Mouse (Mus musculus): Measurements from ENCODE around the gene Nepro. TPM values are rescaled to one million over a fixed set of nuclear protein-coding genes. Genes with fewer than 3 reads are reported as not detected.
A peak's percentile ranks its signal among the peaks of the same experiment; 100 is the strongest.

Nepro gene
- polyA plus RNA-seq, 1 experiment from 2014 or later = 5.9 TPM

DNA sequence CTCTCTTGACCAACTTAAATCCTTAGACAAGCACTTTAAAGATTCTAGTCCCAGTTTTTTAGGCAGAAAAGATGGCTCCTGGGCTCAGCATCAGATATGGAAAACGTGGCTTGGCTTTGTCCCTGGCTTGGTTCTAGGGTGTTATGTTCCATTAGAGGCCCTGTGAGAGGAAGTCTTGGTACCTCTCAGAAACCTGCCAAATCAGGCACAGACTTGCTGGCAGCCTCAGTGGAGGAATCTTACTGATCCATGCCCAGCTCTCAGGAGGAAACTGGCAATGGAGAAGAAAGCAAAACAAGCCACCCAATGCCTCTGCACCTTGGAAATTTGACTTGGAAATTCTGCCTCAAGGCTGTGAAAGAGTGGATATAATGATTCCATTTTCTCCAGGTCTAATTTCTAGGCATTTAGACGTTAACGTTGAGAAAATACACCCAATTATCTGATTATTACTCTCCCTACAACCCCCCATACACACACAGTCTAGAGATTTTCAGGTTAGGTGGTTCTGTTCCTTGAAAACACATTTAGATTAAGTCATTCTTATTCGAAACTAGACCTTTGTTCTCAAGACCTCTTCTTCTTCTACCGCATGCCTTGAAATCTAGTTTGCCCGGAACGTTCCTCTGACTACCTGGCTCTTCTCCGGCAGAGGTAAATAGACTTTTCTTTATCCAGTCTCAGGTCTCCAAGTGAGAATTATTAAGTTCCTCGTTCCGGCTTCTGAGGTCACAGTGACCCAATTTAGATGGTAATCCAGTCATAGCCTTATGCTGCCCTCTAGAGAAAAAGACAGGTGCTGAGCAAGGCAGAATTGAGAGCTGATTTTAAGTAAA is 7.6 kb upstream of the Nepro start:
- 0 out of 2 replicates have a peak overlapping the region, but pooled peaks have one; percentile 7 for H3K4me2 ChIP-seq
- H3K9ac ChIP-seq = no peak overlapping the region
- no peaks in the 10 kb centered on the region for H3K9me3 ChIP-seq
- H3K27me3 ChIP-seq (replicated peaks) = no peaks in the 10 kb centered on the region
- no peak for ATAC-seq (ENCODE audit: extremely low read depth, insufficient number of reproducible peaks, low FRiP score, low TSS enrichment)
- H3K4me1 ChIP-seq = 0 out of 2 replicates have a peak, but pooled peaks cover 7% of the 10 kb centered on the region
- H3K36me3 ChIP-seq = peaks cover 15% of the 10 kb centered on the region
- no peak overlapping the region for H3K27ac ChIP-seq (replicated peaks)
- no peak overlapping the region for H3K4me3 ChIP-seq
- WGBS = 47% methylated on average over 10 of the region's 10 CpGs

GRCm38 (mm10) chr16:44717141-44717634 is 6.9 kb upstream of the Nepro start:
- Histone ChIP-seq H3K9ac (no peak overlapping the region), H3K4me2 (no peak overlapping the region), H3K4me1 (0 out of 2 replicates have a peak, but pooled peaks cover 7% of the 10 kb centered on the region), H3K9me3 (no peaks in the 10 kb centered on the region), H3K27ac (replicated peaks) (no peak overlapping the region), H3K4me3 (no peak overlapping the region), H3K27me3 (replicated peaks) (no peaks in the 10 kb centered on the region), H3K36me3 (peaks cover 15% of the 10 kb centered on the region)
- 82% methylated on average over 2 of the region's 2 CpGs for WGBS
- ATAC-seq (ENCODE audit: extremely low read depth, insufficient number of reproducible peaks, low FRiP score, low TSS enrichment) = no peak

- peaks cover 13% of the 10 kb centered on the region for H3K4me1 ChIP-seq
- no peaks in the 10 kb centered on the region for H3K27me3 ChIP-seq (replicated peaks)
- no peak overlapping the region for H3K4me3 ChIP-seq
- no peak overlapping the region for H3K9ac ChIP-seq
- WGBS = 77% methylated on average over 2 of the region's 2 CpGs
- H3K4me2 ChIP-seq = no peak overlapping the region
- no peak overlapping the region for H3K27ac ChIP-seq (replicated peaks)
- peaks cover 15% of the 10 kb centered on the region for H3K36me3 ChIP-seq
- ATAC-seq (ENCODE audit: extremely low read depth, insufficient number of reproducible peaks, low FRiP score, low TSS enrichment) = no peak
- no peaks in the 10 kb centered on the region for H3K9me3 ChIP-seq
Measured at GRCm38 (mm10) chr16:44717838-44718237, 6.3 kb upstream of the Nepro start.

- H3K27ac ChIP-seq (replicated peaks) = no peak overlapping the region
- no peak for ATAC-seq (ENCODE audit: extremely low read depth, insufficient number of reproducible peaks, low FRiP score, low TSS enrichment)
- WGBS = 53% methylated on average over 7 of the region's 7 CpGs
Measured at GRCm38 (mm10) chr16:44719349-44719748, 4.8 kb upstream of the Nepro start.

GRCm38 (mm10) chr16:44720518-44720917 is 3.6 kb upstream of the Nepro start:
- no peak overlapping the region for H3K9ac ChIP-seq
- no peak overlapping the region for H3K27ac ChIP-seq (replicated peaks)
- H3K9me3 ChIP-seq = no peaks in the 10 kb centered on the region
- no peak overlapping the region for H3K4me2 ChIP-seq
- H3K4me3 ChIP-seq = no peak overlapping the region
- H3K36me3 ChIP-seq = peaks cover 15% of the 10 kb centered on the region
- peaks cover 29% of the 10 kb centered on the region for H3K4me1 ChIP-seq
- no peak for ATAC-seq (ENCODE audit: extremely low read depth, insufficient number of reproducible peaks, low FRiP score, low TSS enrichment)
- WGBS = 74% methylated on average over 3 of the region's 3 CpGs
- H3K27me3 ChIP-seq (replicated peaks) = no peaks in the 10 kb centered on the region

More at GRCm38 (mm10) chr16:44719349-44719748, 4.8 kb upstream of the Nepro start:
- Histone ChIP-seq H3K4me1 (peaks cover 23% of the 10 kb centered on the region), H3K9ac (no peak overlapping the region), H3K4me3 (no peak overlapping the region), H3K4me2 (no peak overlapping the region), H3K9me3 (no peaks in the 10 kb centered on the region), H3K27me3 (replicated peaks) (no peaks in the 10 kb centered on the region), H3K36me3 (peaks cover 15% of the 10 kb centered on the region)

GRCm38 (mm10) chr16:44722666-44723065 is 1.4 kb upstream of the Nepro start:
- peak overlapping the region; percentile 16; the same call in 1 of the 2 replicates for H3K4me2 ChIP-seq
- H3K27ac ChIP-seq (replicated peaks) = peak overlapping the region; percentile 34

GRCm38 (mm10) chr16:44724847-44725246 is 746 bp downstream of the Nepro start:
- peaks cover 34% of the 10 kb centered on the region for H3K36me3 ChIP-seq
- no peaks in the 10 kb centered on the region for H3K9me3 ChIP-seq
- WGBS = under 1% methylated on average over 14 of the region's 14 CpGs
- peak overlapping the region; percentile 94 for H3K9ac ChIP-seq
- no peak; the same call in 1 of the 2 replicates for ATAC-seq (ENCODE audit: extremely low read depth, insufficient number of reproducible peaks, low FRiP score, low TSS enrichment)
- H3K4me2 ChIP-seq = peak overlapping the region; percentile 90
- peaks cover 32% of the 10 kb centered on the region for H3K4me1 ChIP-seq
- H3K27ac ChIP-seq (replicated peaks) = peak overlapping the region; percentile 94
- H3K27me3 ChIP-seq (replicated peaks) = no peaks in the 10 kb centered on the region
- H3K4me3 ChIP-seq = peak overlapping the region; percentile 84

More at GRCm38 (mm10) chr16:44722666-44723065, 1.4 kb upstream of the Nepro start:
- no peak overlapping the region for H3K4me3 ChIP-seq
- WGBS = 50% methylated on average over 2 of the region's 2 CpGs
- no peaks in the 10 kb centered on the region for H3K9me3 ChIP-seq
- H3K9ac ChIP-seq = no peak overlapping the region
- peaks cover 32% of the 10 kb centered on the region for H3K4me1 ChIP-seq
- H3K36me3 ChIP-seq = peaks cover 22% of the 10 kb centered on the region
- H3K27me3 ChIP-seq (replicated peaks) = no peaks in the 10 kb centered on the region
- ATAC-seq (ENCODE audit: extremely low read depth, insufficient number of reproducible peaks, low FRiP score, low TSS enrichment) = no peak

GRCm38 (mm10) chr16:44725286-44726223 is 1.5 kb downstream of the Nepro start:
- Histone ChIP-seq H3K27me3 (replicated peaks) (no peaks in the 10 kb centered on the region), H3K27ac (replicated peaks) (peak overlapping the region; percentile 94), H3K4me3 (peak overlapping the region; percentile 84), H3K9me3 (no peaks in the 10 kb centered on the region), H3K36me3 (peaks cover 33% of the 10 kb centered on the region), H3K9ac (peak overlapping the region; percentile 94), H3K4me2 (peak overlapping the region; percentile 90), H3K4me1 (peaks cover 32% of the 10 kb centered on the region)
- WGBS = 42% methylated on average over 14 of the region's 14 CpGs
- ATAC-seq (ENCODE audit: extremely low read depth, insufficient number of reproducible peaks, low FRiP score, low TSS enrichment) = no peak

DNA sequence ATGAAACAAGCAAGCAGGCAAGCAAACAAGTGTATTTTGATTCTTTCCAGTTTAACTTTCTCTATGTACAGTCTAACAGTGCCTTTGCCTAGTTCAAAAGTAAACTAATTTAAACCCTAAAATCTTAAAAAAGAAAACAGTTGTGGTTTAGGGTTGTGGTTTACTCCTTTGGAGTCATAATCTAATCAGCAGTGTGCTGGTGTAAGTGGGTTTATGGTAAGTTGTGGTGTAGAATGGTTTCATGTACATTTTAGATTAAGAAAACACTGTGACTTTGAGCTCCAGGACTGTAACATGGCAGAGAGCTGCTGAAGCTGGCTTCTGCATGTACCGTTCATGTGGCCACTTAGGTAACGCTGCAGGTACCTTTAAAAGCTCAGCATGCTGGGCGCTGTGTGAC is 3.4 kb downstream of the Nepro start:
- WGBS = 92% methylated on average over 3 of the region's 3 CpGs
- Histone ChIP-seq H3K27ac (replicated peaks) (no peak overlapping the region), H3K4me2 (no peak overlapping the region), H3K9ac (no peak overlapping the region), H3K27me3 (replicated peaks) (no peaks in the 10 kb centered on the region), H3K9me3 (no peaks in the 10 kb centered on the region), H3K36me3 (peaks cover 52% of the 10 kb centered on the region), H3K4me3 (no peak overlapping the region), H3K4me1 (peaks cover 29% of the 10 kb centered on the region)
- no peak for ATAC-seq (ENCODE audit: extremely low read depth, insufficient number of reproducible peaks, low FRiP score, low TSS enrichment)

DNA sequence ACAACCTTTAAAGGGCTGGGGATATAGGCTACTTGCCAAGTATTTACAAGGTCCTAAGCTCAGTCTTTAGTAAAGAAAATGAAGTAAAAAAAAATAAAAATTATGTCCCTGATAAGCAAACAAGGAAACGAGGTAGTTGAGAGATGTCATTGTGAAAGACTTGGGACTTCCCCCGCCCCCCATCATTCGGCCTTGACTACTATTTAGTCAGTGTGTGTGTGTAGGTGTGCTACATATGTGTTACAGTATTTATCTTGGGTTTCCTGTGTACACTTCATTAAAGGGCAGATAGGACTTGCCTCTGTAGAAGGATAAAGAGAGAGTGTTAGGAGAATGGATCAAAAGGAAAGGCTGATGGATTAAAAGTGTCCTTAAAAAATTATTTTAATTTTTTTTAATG is 10.0 kb downstream of the Nepro start:
- 78% methylated on average over 3 of the region's 3 CpGs for WGBS
- Histone ChIP-seq H3K4me3 (no peak overlapping the region), H3K9ac (no peak overlapping the region), H3K36me3 (peaks cover 99% of the 10 kb centered on the region), H3K4me1 (no peaks in the 10 kb centered on the region), H3K9me3 (no peaks in the 10 kb centered on the region), H3K27me3 (replicated peaks) (no peaks in the 10 kb centered on the region), H3K4me2 (no peak overlapping the region), H3K27ac (replicated peaks) (no peak overlapping the region)
- no peak for ATAC-seq (ENCODE audit: extremely low read depth, insufficient number of reproducible peaks, low FRiP score, low TSS enrichment)

- Histone ChIP-seq H3K9me3 (no peaks in the 10 kb centered on the region), H3K4me1 (no peaks in the 10 kb centered on the region), H3K27ac (replicated peaks) (no peak overlapping the region), H3K36me3 (peaks cover 96% of the 10 kb centered on the region), H3K4me3 (no peak overlapping the region), H3K27me3 (replicated peaks) (no peaks in the 10 kb centered on the region), H3K4me2 (no peak overlapping the region), H3K9ac (no peak overlapping the region)
- ATAC-seq (ENCODE audit: extremely low read depth, insufficient number of reproducible peaks, low FRiP score, low TSS enrichment) = no peak
- 79% methylated on average over 5 of the region's 5 CpGs for WGBS
Measured at GRCm38 (mm10) chr16:44735676-44736075, 11.6 kb downstream of the Nepro start.

Data from heart, embryonic 13.5 days (tissue).